Mouse (Mus musculus): Measurements from ENCODE around the gene Dytn.

Gene Dytn

GRCm38 (mm10) chr1:63579153-63579552 is 107.6 kb downstream of the Dytn start:
- DNase-seq (ENCODE audit: low spot score), result no peak

- no peak for DNase-seq (ENCODE audit: low spot score)
Measured at GRCm38 (mm10) chr1:63576803-63577202, 109.9 kb downstream of the Dytn start.

- DNase-seq (ENCODE audit: low spot score), result no peak
Measured at GRCm38 (mm10) chr1:63573864-63574611, 112.7 kb downstream of the Dytn start.

- peak; percentile 65 for DNase-seq (ENCODE audit: low spot score)
Measured at GRCm38 (mm10) chr1:63573432-63573831, 113.3 kb downstream of the Dytn start.

All from embryo, embryonic 10 days (tissue).